Mouse (Mus musculus) urinary bladder, postnatal 14 days (tissue): ENCODE data around the gene Apba3.

Experiments used
- DNase-seq: peaks from one replicate; pipeline ENCODE4 v3.0.0; 2021; ENCODE audit warnings: low spot score

The Apba3 gene

GRCm38 (mm10) chr10:81252424-81253419 is 14.0 kb upstream of the Apba3 start, which contains the start of gene Matk:
TSS of gene Matk (plus strand) at chr10:81252935.
- DNase-seq = no peak

GRCm38 (mm10) chr10:81254886-81255285 is 11.9 kb upstream of the Apba3 start:
- DNase-seq = no peak

- no peak for DNase-seq
Measured at GRCm38 (mm10) chr10:81257158-81258039, 9.4 kb upstream of the Apba3 start.

DNA sequence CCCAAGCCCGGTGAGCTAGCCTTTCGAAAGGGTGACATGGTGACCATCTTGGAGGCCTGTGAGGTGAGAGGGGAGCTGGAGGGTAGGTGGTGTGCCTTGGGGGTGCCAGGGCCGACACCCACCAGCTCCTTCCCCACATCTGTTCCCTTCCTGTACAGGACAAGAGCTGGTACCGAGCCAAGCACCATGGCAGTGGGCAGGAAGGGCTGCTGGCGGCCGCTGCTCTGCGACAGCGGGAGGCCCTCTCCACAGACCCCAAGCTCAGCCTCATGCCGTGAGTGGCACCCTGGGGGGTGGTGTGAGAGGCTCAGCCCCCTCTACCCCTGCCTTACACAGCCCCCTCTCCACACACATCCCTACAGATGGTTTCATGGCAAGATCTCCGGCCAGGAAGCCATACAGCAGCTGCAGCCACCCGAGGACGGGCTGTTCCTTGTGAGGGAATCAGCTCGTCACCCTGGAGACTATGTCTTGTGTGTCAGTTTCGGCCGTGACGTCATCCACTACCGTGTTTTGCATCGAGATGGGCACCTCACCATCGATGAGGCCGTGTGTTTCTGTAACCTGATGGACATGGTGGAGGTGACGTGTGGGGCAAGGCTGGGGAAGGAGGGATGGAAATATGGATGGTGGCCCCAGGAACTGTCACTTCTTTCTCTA is 7.4 kb upstream of the Apba3 start:
- DNase-seq = no peak

GRCm38 (mm10) chr10:81261025-81261424 is 5.7 kb upstream of the Apba3 start:
- DNase-seq = no peak

DNA sequence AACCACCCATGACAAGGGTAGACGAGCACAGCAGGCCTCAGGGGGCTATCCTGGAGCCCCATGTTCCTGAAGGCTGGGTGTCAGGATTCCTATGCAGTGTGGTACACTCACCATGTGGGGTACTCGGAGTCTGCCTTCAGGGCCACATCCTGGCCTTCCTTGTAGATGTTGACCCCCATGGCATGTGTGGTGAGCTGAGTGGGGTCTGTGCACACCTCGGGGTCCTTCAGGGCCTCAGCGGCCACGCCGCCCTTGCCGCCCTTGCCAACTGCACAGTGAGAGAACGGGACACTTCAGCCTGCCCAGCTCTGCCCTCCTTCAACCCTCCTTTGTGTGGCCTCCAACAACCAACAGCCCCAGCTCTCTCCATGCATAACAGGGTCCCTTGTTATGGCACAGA is 1.2 kb upstream of the Apba3 start:
- DNase-seq = no peak

GRCm38 (mm10) chr10:81268056-81268455 is 1.3 kb downstream of the Apba3 start:
- peak; percentile 87 for DNase-seq

- no peak for DNase-seq
Measured at GRCm38 (mm10) chr10:81268643-81269412, 2.1 kb downstream of the Apba3 start.

GRCm38 (mm10) chr10:81272356-81272755 is 5.6 kb downstream of the Apba3 start:
- no peak for DNase-seq

GRCm38 (mm10) chr10:81273842-81274241 is 7.1 kb downstream of the Apba3 start:
- DNase-seq = no peak

GRCm38 (mm10) chr10:81277676-81278075 is 10.9 kb downstream of the Apba3 start:
- DNase-seq = no peak

GRCm38 (mm10) chr10:81279496-81279895 is 12.7 kb downstream of the Apba3 start:
- no peak for DNase-seq

- DNase-seq = peak; percentile 45
Measured at GRCm38 (mm10) chr10:81284189-81284588, 17.4 kb downstream of the Apba3 start.

GRCm38 (mm10) chr10:81284719-81285118 is 18.0 kb downstream of the Apba3 start:
- peak; percentile 69 for DNase-seq

DNA sequence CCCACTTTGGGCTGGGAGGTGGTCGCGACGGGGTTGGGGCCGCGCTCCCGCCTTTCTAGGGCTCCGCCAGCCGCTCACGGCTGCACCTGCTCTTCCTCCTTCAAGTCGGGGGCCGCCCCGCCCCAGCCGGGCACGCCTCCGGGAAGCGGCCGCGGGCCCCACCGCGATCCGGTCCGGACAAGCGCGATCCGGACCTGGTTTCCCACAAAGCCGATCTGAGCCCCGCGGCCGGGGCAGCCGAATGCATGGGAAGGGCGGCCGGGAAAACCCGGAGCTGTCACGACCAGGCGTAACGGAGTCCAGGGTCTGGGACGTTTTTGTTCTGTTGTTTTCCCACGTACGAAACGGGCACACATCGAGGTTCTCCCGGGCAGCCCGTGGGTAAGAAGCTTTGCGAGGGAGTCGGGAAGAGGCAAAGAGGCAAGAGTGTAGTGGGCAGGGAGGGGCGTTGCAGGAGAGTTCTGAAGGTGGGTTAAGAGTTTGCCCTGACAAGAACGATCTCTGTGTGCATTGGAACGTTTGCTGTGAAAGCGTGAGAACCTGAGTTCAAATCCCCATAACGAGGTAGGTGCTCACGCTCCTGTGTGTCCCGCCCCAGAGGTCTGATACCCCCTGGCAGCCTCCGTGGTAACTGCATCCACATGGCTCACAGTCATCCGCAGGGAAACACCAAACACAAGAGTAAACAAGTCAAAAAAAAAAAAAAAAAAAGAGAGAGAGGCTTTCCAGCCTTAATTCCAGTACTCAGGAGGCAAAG is 19.1 kb downstream of the Apba3 start:
- DNase-seq = peak; percentile 94

DNA sequence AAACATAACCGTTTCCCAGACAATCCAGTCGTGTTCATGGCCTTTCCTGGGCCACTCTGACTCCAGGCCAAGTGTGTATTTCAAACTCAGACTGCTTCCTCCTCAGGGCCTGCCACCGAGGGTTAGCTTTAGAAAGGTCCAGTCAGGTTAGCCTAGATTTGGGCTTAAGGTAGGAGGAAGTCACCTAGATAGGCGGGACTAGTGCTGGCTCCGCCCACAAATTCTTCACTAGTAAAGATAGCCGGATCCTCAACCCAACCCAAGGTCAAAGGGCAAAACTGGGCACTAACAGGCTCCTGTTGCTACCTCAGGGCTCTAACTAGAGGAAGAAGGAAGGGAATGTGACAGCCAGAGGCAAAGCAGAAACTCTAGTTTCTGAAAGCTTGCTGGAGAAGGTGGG is 19.8 kb downstream of the Apba3 start:
- DNase-seq = peak; percentile 73

DNA sequence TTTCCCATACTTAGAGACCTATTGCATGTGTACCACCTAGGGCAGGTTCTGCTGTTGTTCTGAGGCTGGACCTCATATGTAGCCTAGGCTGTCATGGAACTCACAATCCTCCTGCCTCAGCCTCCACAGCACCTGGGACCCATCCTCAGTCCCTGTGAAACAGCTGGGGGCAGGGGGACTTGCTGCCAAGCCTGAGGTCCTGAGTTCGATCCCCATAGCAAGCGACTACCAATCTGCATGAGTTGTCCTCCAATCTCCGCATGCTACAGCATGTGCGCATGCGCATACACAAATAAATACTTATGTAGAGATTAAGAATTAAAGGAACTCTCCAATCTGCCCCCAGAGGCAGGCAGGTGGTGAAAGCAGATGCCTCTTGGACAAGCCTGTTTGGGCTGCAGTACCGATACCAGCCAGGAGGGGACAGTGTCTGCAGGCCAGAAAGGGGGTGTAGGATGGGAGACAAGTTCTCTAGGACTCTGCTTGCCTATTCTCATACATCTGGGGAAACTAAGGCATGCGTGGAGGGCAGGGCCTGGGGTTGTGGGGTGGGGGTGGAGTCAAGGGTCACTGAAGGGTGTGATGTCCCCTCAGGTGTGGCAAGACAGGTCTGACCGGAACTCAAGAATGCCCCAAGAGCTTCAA is 20.9 kb downstream of the Apba3 start:
- peak; percentile 73 for DNase-seq

GRCm38 (mm10) chr10:81288601-81289000 is 21.8 kb downstream of the Apba3 start:
- DNase-seq = peak; percentile 52

GRCm38 (mm10) chr10:81289278-81289677 is 22.5 kb downstream of the Apba3 start:
- peak; percentile 70 for DNase-seq

DNA sequence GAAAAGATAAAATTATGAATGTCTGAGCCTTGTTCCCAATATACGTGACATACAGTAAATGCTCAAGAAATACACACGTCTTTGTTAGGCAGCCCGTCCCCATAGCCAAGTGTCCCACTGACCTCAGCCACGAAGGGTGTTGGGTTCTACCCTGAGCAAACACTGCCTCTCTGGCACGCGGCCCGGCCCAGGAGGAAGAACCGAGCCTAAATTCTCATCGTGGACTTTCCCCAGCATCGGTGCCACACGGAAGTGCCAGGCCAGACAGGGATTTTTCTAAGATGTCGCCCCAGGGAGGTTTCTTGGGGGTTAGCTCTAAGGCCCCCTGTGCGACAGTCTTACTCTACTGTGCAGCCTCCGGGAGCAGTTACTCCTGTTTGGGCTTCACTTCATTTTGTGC is 23.1 kb downstream of the Apba3 start:
- DNase-seq = peak; percentile 78
